Mouse (Mus musculus) embryo, embryonic 11 days (tissue): ENCODE data around the gene Zgrf1.

Experiments used
- DNase-seq: peaks from one replicate; pipeline ENCODE4 v3.0.0-alpha.2; 2015

Gene Zgrf1

GRCm38 (mm10) chr3:127565129-127565528 is 11.8 kb downstream of the Zgrf1 start:
- no peak for DNase-seq

DNA sequence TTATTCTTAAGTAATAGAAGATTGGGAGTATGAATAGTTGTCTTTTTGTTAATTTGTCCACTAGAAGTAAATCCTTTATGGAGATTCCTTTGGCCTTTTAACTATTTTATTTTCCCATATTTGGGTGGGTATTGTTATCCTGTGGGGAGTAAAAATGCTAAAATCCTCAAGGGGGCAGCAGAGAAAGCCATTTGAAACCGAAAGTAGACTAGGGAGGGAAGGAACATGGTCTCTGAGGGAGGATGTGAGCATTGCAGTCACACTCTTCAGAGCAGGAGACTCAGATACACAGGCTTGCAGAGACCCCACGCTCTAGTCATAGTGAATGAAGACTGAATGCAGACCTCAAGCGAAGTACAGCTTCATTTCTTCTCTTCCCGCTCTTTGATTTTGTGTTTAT is 19.3 kb downstream of the Zgrf1 start:
- DNase-seq, result peak; percentile 68

GRCm38 (mm10) chr3:127597136-127597535 is 43.8 kb downstream of the Zgrf1 start:
- no peak for DNase-seq

DNA sequence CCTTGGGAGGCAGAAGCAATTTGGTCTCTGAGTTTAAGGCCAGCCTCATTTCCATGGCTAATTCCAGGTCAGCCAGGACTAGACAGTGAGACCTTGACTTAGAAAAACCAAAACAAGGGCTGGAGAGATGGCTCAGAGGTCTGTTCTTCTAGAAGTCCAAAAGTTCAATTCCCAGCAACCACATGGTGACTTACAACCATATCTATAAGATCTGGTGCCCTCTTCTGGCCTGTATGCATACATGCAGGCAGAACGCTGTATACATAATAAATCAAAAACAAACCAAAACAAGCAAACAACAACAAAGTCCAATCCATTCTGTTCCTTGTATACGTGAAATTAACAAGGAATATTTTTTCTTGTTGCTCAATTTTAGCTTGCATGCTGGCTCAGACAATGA is 54.8 kb downstream of the Zgrf1 start:
- DNase-seq, result no peak

GRCm38 (mm10) chr3:127625296-127625695 is 72.0 kb downstream of the Zgrf1 start:
- DNase-seq, result peak; percentile 89

- peak; percentile 70 for DNase-seq
Measured at GRCm38 (mm10) chr3:127625701-127626399, 72.6 kb downstream of the Zgrf1 start.

- no peak for DNase-seq
Measured at GRCm38 (mm10) chr3:127626524-127626923, 73.2 kb downstream of the Zgrf1 start.

DNA sequence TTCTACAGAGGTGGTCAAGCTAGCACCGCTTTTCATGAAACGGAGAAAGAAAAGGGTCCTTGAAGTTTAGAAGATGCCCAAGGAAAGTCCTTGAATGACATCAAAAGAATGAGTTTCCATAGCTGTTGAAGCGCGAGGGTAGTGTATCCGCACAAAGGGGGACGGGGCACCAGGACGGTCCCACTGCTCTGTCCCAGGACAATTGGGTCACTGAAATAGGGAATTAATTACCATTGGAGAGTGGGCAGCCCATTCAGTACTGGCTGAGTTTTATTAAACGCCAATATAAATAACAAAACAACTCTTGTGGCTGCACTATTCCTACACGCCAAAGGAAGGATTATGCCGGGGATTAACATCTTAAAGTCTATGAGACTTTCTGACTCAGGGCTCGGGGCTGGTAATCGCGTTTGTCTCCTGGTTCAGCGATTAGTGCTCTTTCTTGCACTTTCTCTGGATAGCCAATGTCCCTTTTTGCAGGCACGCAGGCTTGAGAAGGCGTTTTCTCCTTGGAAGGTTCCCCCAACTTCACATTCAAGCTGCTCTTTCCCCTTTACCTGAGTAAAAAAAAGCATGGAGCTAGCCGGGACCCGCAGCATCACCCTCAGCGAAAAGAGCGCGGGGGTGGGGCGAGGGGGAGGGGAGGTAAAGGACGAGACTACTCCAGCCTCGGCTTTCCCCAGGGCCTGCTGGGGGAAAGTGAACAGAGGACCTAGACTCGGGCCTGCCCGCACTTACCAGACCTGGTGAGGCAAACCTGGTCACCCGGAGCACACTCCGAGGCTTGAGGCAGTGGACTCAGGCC is 74.1 kb downstream of the Zgrf1 start:
- DNase-seq, result peak; percentile 59

GRCm38 (mm10) chr3:127627956-127628310 is 74.6 kb downstream of the Zgrf1 start:
- no peak for DNase-seq

DNA sequence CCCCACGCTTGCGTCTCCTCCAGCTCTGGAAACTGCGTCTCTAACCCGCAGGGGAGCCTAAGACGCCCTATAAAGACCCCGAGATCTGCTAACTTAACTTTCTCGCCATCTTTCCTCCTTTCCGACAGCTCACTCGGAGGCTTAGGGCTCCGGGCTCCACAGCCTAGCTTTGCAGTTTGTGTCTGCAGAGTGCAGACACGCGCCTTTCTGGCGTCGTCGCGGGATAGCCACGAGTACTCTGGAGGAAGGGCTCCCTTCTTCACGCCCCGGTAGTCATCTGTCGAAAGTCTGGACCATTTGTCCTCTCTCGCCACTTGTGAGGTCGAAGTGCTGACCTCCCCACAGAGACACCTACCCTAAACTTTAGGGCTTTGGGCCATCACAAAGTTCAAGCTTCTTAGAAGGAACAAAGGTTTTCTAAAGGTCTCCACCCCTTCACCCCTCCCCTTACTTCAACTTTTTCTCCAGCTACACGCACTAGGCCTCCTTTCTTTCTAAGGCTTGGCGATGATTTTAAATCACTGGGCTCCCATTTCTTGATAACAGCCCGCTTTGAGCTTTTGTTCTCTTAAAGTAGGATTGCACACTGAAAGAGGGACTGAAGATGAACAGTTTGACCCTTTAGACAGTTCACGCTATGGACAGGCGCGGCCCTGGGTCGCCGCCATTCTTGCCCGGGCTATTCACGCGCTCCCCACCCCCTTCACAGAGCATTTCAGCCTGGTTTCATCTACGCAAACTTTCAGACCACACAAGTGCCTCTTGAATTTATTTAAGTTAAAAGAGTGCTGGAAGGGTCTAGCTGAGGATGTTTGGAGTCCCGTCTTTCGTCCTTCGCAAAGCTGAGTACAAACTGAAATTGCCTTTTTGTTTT is 75.3 kb downstream of the Zgrf1 start:
- DNase-seq, result peak; percentile 66

DNA sequence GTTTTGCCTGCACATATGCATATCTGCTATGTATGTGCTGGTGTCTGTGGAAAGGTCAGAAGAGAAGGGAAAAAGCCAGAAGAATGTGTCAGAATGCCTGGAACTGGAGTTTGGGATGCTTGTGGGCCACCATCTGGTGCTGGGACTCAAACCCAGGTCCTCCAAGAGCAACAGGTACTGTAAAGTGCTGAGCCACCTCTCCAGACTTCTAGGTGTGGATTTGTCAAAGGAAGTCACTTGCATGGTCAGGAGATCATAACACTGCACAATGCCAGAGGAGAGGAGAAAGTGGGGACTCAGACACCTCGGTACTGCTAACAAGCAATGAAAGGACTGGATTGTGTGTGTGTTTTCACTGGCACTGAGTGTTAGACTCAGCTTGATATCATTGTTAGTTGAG is 76.9 kb downstream of the Zgrf1 start:
- DNase-seq, result peak; percentile 21

- DNase-seq, result peak; percentile 14
Measured at GRCm38 (mm10) chr3:127630735-127631372, 77.6 kb downstream of the Zgrf1 start.

- peak; percentile 39 for DNase-seq
Measured at GRCm38 (mm10) chr3:127631582-127631981, 78.3 kb downstream of the Zgrf1 start.

DNA sequence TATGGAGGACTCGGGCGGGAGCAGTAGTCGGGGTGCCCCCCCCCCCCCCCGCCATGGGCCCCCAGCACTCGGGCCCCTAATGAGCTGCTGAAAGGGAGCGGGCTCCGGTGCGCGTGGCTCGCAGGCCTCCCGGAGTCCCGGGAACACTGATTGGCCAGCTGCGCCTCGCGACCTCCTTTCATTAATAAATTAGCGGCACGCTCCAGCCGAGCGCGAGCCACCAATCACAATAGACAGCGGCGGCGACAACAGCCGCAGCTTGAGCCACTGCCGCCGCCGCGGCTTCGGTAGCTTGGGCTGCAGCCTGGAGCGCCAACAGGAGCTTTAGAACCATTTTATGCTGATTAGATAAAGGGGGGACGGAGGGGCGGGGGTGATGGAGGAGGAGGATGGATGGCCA is 79.2 kb downstream of the Zgrf1 start:
- DNase-seq, result peak; percentile 90

GRCm38 (mm10) chr3:127633080-127634032 is 80.1 kb downstream of the Zgrf1 start, which contains the start of gene Neurog2:
TSS of gene Neurog2 (plus strand) at chr3:127633135.
- DNase-seq, result no peak

DNA sequence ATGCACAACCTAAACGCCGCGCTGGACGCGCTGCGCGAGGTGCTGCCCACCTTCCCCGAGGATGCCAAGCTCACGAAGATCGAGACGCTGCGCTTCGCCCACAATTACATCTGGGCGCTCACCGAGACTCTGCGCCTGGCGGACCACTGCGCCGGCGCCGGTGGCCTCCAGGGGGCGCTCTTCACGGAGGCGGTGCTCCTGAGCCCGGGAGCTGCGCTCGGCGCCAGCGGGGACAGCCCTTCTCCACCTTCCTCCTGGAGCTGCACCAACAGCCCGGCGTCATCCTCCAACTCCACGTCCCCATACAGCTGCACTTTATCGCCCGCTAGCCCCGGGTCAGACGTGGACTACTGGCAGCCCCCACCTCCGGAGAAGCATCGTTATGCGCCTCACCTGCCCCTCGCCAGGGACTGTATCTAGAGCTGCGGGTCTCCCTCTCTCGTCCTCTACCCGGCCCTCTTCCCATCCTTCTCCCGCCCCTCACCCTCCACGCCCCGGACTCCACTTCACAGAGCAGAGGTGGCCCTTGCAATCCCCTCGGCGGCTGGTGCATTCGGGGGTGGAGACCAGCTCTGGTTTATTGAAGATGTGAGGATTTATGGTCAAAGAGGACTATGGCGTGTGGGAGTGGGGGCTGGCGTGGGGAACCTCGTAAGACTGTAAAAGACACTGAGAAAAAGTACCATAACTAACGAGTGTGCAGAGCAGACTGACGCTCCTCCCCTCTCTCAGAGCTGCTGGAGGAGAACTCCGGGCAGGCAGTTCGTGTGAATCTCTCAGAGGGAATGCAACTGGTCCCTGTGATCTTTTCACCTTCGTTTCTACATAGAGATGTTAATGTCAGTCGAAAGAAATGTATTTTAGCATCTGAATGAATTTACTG is 81.1 kb downstream of the Zgrf1 start:
- DNase-seq, result peak; percentile 89

DNA sequence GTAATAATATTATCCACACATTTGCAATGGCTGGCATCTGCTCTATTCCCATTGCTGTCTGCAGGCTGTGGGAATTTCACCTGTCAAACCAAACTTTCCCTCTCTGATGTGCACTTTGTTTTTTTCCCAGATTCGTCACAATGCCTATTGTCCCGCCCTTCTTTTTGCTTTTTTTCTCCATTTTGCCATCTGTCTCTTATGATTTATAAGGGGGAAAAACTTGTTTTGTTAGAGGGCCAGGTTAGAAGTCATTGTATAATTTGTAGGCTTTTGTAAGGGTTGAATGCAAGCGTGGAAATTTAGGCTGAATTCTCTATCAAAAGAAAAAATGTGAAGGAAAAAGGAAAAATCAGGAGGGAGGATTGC is 81.7 kb downstream of the Zgrf1 start:
- no peak for DNase-seq

DNA sequence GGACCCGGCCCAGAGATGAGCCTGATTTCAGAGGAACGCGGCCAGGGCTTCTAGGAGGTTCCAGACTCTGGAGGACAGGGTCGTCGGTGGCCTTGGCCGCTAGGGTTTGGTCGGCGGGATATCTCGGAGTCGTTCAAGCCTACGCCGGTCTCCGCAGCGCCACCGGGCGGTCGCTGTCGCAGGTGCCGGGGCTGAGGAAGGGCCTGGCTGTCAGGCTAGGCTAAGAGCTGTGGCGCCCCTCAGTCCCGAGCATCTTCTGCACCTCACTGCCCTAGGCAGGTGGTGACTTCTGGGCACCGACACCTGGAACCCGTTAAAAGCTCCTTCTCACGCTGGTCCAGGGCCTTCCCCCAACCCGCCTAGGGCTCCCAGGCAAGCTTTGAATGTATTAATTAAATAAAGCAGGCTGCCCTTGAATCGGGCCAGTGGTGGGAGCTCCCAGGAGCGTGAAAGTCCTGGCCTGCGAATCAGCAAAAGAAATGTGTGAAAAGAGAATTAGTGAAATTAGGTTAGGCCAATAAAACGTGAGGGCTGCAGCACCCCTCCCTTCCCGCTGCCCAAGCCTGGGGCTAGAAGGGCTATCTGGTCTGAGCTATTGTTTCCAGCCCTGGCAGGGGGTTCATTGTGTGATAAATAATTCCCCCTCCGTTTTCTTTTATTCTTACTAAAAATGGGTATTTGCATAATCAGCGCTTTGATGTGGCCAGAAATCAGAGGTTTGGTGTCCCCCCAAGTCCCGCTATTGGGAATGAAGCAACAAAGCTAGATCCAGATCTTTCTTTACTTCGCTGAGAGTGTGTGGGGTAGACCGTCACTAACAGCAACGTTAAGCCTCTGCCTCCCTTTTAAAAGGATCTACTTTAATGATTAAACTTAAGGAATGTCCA is 86.8 kb downstream of the Zgrf1 start:
- DNase-seq, result peak; percentile 87
